Mouse (Mus musculus) intestine, postnatal 0 days (tissue): ENCODE measurements around the gene Sgms1. TPM values are rescaled to one million over a fixed set of nuclear protein-coding genes. Genes with fewer than 3 reads are reported as not detected.

Experiments used
- ATAC-seq: fragments of 200-750 bp; cut with Nextera tagmentation; 2 replicates; pipeline ENCODE4 v1.8.0; 2017; ENCODE audit warnings: mild to moderate bottlenecking, moderate TSS enrichment, moderate library complexity
- H3K27ac ChIP-seq: fragments of 300-500 bp; sonication (generic); 2 replicates; pipeline ENCODE4 v1.5.1; 2014; ENCODE audit warnings: mild to moderate bottlenecking, low read depth, low read length, moderate library complexity
- H3K27me3 ChIP-seq: fragments of 300-500 bp; sonication (generic); replicated peaks from 2 replicates; pipeline ENCODE4 v1.6.1; 2014; ENCODE audit warnings: low read length, mixed read lengths; ENCODE audit not compliant: control insufficient read depth, insufficient read depth
- H3K36me3 ChIP-seq: fragments of 300-500 bp; sonication (generic); 2 replicates; pipeline ENCODE4 v1.6.1; 2014; ENCODE audit warnings: mild to moderate bottlenecking, moderate library complexity; ENCODE audit not compliant: control insufficient read depth, insufficient read depth
- H3K4me1 ChIP-seq: fragments of 300-500 bp; sonication (generic); replicated peaks from 2 replicates; pipeline ENCODE4 v1.6.1; 2014; ENCODE audit warnings: antibody characterized with exemption, low read length, mixed read lengths; ENCODE audit not compliant: control insufficient read depth, insufficient read depth
- H3K4me2 ChIP-seq: fragments of 300-500 bp; sonication (generic); replicated peaks from 2 replicates; pipeline ENCODE4 v1.6.1; 2014; ENCODE audit warnings: low read depth, mild to moderate bottlenecking, moderate library complexity
- H3K4me3 ChIP-seq: fragments of 300-500 bp; sonication (generic); 2 replicates; pipeline ENCODE4 v1.5.1; 2014; ENCODE audit warnings: low read depth, low read length
- H3K9ac ChIP-seq: fragments of 300-500 bp; sonication (generic); 2 replicates; pipeline ENCODE4 v1.6.1; 2014; ENCODE audit warnings: mild to moderate bottlenecking, low read depth, low read length
- H3K9me3 ChIP-seq: fragments of 300-500 bp; sonication (generic); 2 replicates; pipeline ENCODE4 v1.6.1; 2016; ENCODE audit warnings: mixed run types; ENCODE audit not compliant: control insufficient read depth
- CTCF ChIP-seq: sonication (generic); IDR thresholded peaks from 2 replicates; pipeline ENCODE4 v1.5.1; 2016; ENCODE audit warnings: low read depth, mild to moderate bottlenecking, control low read depth, antibody characterized with exemption, moderate library complexity
- WGBS: fragments of 180-500 bp; shearing (Covaris S2); extraction: QIAGEN DNeasy Blood & Tissue Kit; methylation state at CpG from one replicate; pipeline ENCODE4 v1.1.7; 2014; 5-methylcytosine and 5-hydroxymethylcytosine counted together
- polyA plus RNA-seq: library from polyadenylated mRNA; unstranded; fragments of >200 nt; fragmentation: Nextera tagmentation; extraction: Ambion mirVana; gene quantifications from 2 replicates; pipeline ENCODE4 v1.2.1, GENCODE M21; 2015

Gene Sgms1
- polyA plus RNA-seq, 1 experiment from 2014 or later, result 18.6 TPM

DNA sequence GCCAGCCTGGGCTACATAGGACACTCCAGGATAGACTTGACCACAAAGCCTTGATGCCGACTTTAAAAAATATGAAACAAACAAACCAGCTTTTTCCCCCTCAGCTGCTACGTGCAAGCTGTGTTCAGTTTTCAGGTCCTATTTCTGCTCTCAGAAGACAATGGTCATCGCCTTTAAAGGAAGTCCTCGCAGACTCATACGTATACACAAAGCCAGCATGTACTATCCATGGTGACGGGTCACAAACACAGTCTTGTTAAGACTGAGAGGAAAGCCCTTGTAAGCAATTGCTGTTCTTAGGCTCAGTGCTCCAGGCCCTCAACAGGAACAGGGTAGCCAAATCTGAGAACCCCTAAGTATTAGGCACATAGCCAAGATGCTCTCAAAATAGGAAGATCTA, 110.1 kb downstream of the Sgms1 start:
- H3K4me1 ChIP-seq, result no peaks in the 10 kb centered on the region
- ATAC-seq, result no peak
- no peak overlapping the region for H3K4me2 ChIP-seq
- 81% methylated on average over 6 of the region's 6 CpGs for WGBS
- no peaks in the 10 kb centered on the region for H3K9me3 ChIP-seq
- no peak overlapping the region for H3K4me3 ChIP-seq
- H3K36me3 ChIP-seq, result no peaks in the 10 kb centered on the region
- no peak overlapping the region for H3K9ac ChIP-seq
- H3K27me3 ChIP-seq, result no peaks in the 10 kb centered on the region
- H3K27ac ChIP-seq, result no peak overlapping the region
- no peak for TF ChIP-seq CTCF

DNA sequence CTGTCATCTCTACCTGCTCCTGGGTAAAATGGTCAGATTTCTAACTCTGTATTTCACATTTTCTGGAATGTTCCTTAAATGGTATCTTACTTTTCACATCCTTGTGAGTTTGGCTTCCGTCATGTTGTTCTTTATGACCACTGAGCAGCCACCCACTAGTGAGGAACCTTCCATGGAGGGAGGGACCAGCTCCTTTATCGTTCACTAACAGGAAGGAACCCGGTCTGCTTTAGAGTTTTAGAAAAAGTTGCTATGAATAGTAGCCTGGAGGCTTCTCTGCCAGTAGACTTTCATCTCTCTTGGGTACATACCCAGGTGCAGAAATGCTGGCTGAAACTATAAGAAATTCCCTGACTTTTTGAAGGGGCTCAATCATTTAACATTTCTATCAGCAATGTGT, 111.6 kb downstream of the Sgms1 start:
- no peaks in the 10 kb centered on the region for H3K36me3 ChIP-seq
- no peaks in the 10 kb centered on the region for H3K4me1 ChIP-seq
- H3K9ac ChIP-seq, result no peak overlapping the region
- H3K9me3 ChIP-seq, result no peaks in the 10 kb centered on the region
- ATAC-seq, result no peak
- H3K4me3 ChIP-seq, result no peak overlapping the region
- TF ChIP-seq CTCF, result no peak
- H3K4me2 ChIP-seq, result no peak overlapping the region
- 78% methylated on average over 3 of the region's 3 CpGs for WGBS
- H3K27me3 ChIP-seq, result no peaks in the 10 kb centered on the region
- H3K27ac ChIP-seq, result no peak overlapping the region

DNA sequence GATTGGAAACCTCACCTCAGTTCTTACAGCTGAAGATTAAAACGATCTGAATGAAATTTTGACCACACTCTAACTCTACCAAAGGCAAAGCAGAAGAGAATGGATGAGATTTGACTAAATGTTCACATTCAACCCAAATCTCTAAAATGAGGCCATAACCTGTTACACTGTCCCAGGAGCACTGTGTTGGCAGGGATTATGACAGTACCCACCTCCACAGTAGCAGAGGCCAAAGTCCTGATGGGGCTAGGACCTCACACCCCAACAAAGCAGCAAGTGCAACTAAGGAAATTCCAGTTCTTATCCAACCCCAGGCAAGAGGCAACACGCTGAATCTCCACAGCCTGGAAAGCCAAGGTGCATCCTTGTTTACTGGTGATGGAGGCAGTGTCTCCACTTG, 112.2 kb downstream of the Sgms1 start:
- 0 out of 2 replicates have a peak, but pooled peaks have one; percentile 37 for ATAC-seq
- 49% methylated on average over 2 of the region's 2 CpGs for WGBS
- no peak for TF ChIP-seq CTCF

DNA sequence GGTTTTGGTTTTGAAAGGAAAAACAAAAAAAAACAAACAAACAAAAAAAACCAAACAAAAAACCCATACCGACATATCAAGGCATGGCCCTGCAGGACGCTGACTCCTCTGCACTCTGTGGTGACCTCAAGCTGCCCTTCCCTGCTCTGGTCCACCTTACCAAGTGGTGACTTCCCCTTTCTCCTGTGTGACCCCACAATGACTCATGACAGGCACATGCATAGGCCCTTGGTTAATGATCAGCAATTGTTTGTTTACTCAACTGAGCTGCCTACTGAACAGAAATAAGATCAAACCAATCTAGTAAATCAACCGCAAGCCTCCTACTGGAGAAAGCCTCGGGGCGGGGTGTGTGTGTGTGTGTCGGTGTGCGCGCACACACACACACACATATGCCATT, 112.7 kb downstream of the Sgms1 start:
- Histone ChIP-seq H3K27me3 (no peaks in the 10 kb centered on the region), H3K4me3 (no peak overlapping the region), H3K9ac (no peak overlapping the region), H3K9me3 (no peaks in the 10 kb centered on the region), H3K4me1 (no peaks in the 10 kb centered on the region), H3K4me2 (no peak overlapping the region), H3K36me3 (no peaks in the 10 kb centered on the region), H3K27ac (no peak overlapping the region)
- no peak for TF ChIP-seq CTCF
- peak; percentile 74 for ATAC-seq
- WGBS, result 61% methylated on average over 8 of the region's 8 CpGs

More for the DNA sequence above, 112.2 kb downstream of the Sgms1 start:
- no peaks in the 10 kb centered on the region for H3K27me3 ChIP-seq
- no peaks in the 10 kb centered on the region for H3K4me1 ChIP-seq
- H3K4me2 ChIP-seq, result no peak overlapping the region
- no peaks in the 10 kb centered on the region for H3K36me3 ChIP-seq
- no peak overlapping the region for H3K27ac ChIP-seq
- H3K9ac ChIP-seq, result no peak overlapping the region
- H3K9me3 ChIP-seq, result no peaks in the 10 kb centered on the region
- H3K4me3 ChIP-seq, result no peak overlapping the region

DNA sequence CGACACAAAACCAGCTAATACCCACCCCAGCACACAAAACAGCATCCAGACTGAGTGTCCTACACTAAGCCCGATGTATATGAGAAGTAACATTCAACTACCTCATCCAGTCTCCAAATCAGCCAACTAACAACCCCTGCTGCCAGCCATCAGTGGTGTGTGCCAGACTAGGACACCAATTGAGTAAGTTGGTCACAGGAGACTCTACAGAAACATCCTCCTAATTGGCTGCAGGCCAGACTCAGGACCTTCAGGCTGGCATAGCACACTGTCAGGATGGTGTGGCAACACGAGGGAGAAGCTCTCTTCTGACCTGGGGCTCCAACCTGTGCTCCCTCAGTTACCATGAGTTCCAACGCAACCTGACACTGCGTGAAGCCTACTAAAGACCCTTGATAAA, 113.3 kb downstream of the Sgms1 start:
- Histone ChIP-seq H3K27ac (no peak overlapping the region), H3K9me3 (no peaks in the 10 kb centered on the region), H3K36me3 (no peaks in the 10 kb centered on the region), H3K27me3 (no peaks in the 10 kb centered on the region), H3K4me3 (no peak overlapping the region), H3K4me1 (no peaks in the 10 kb centered on the region), H3K9ac (no peak overlapping the region), H3K4me2 (no peak overlapping the region)
- TF ChIP-seq CTCF, result no peak
- WGBS, result 86% methylated on average over 5 of the region's 5 CpGs
- ATAC-seq, result no peak

DNA sequence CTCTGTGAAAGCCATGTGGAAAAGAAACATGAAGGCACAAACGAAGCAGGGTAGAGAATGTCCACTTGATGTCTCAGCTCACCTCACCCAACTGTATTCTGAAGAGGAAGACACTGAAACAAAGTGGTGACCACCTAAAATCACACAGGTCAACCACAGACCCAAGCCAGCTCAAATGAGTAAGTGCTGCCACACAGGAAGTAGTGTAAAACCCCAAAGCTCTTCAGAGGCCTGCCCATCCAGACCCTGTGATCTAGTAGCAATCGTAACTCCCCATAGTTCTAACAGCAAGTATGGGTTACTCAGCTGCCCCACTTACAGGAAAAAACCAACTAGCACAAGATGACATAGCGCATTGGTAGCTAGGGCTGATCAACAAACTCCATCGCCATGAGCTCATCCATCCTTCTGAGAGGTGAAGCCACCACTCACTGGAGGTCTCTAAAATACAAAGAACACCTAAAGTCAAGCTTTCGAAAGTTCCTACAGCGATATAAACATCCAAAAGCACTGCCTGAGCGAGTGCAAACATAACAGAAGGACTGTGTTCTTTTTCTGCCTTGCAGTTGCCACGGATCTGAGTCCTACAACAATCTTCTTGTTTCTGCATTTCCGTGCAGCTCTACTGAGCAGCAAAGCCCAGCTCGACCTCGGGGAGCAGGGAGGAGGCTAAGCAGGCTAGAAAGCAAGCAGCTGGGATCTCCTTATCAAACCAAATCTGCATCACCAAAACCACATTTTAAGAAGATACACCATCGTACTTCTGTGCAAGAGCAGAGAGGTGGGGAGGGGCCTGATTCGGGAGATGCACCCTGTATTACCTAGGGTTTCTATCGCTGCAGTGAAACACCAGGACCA, 114.2 kb downstream of the Sgms1 start:
- no peaks in the 10 kb centered on the region for H3K9me3 ChIP-seq
- no peaks in the 10 kb centered on the region for H3K4me1 ChIP-seq
- no peak overlapping the region for H3K9ac ChIP-seq
- H3K27ac ChIP-seq, result no peak overlapping the region
- H3K36me3 ChIP-seq, result no peaks in the 10 kb centered on the region
- no peaks in the 10 kb centered on the region for H3K27me3 ChIP-seq
- H3K4me2 ChIP-seq, result no peak overlapping the region
- TF ChIP-seq CTCF, result 0 out of 2 replicates have a peak, but pooled peaks have one; percentile 2
- no peak for ATAC-seq
- H3K4me3 ChIP-seq, result no peak overlapping the region
- 82% methylated on average over 14 of the region's 14 CpGs for WGBS
